Mouse (Mus musculus): ENCODE data around the gene Gtf2f1.

DNA sequence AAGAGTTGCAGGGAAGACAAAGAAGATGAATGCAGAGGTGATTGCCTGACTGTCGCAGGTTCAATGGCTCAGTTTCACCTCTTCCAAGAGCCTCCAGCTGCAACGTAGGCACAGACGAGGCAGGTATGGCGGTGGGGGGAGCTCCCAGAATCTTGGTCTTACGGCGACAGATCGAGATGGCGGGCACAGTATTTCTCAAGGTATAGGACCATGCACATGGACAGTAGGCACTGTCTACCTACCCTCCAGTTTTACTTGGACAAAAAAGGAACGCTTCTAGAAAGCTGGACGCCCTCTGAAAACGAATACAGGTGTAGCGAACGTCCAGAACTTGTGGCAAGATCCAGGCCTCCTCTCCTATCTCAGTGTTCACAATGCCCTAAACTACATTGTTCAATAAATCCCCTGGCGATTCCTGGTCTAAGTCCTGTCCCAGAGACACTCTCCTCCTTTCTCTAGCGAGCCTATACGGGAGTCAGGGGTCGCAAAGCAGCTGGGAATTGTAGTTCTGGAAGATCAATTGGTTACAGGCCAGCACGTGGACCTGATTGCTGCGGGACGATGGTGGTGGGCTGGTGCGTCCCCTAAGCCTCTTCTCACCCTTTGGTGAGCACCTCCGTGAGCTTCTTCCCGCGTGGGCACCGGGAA, 21.5 kb downstream of the Gtf2f1 start:
- no peak for TF ChIP-seq CTCF (IDR thresholded peaks at IDR 0.05; ENCODE audit: extremely low read depth, insufficient read depth, insufficient read length, insufficient replicate concordance)
- no peak for TF ChIP-seq POLR2A (IDR thresholded peaks at IDR 0.05; ENCODE audit: low read depth, low read length)

Data from spleen, adult 2 months (tissue).